Mouse (Mus musculus): Measurements from ENCODE around the gene Mnat1.

GRCm38 (mm10) chr12:73298621-73299020 is 175.1 kb downstream of the Mnat1 start:
- TF ChIP-seq CTCF (IDR thresholded peaks at IDR 0.05; ENCODE audit: borderline replicate concordance, insufficient read depth, low read depth, low read length) (no peak), POLR2A (IDR thresholded peaks at IDR 0.05; ENCODE audit: borderline replicate concordance, insufficient read depth, low read length) (no peak)

All from cerebellum, adult 2 months (tissue).